Mouse (Mus musculus): ENCODE data around the gene Pax5.

DNA sequence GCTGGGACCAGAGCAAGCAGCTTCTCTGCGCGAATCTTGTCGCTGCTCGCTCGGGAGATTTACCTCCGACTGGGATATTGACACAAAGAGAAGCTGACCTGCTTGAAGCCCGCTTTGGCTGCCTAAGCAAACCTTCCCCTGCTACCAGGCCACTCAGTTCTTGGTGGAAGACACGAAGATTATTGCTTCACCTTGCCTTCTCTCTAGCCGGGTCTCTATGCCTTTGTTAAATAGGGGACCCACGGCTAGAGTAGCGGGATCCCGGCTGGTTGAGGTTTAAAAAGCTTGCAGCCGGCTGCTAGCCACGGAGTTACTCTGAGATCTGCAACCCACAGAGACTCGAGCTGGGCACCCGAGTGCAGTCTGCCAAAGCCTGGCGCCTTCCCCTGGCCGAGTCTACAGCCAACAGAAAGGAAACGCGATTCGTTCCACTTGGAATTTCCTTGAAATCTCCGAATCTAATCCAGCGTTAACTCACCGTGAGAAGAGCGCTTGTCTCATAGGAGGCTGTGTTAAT is 8.2 kb downstream of the Pax5 start:
- no peak for TF ChIP-seq CTCF (IDR thresholded peaks at IDR 0.05; ENCODE audit: low read depth)
- TF ChIP-seq EP300 (optimal IDR thresholded peaks at IDR 0.05): no peak
